Mouse (Mus musculus) liver, embryonic 14.5 days (tissue): ENCODE measurements around the gene Mta1.

Experiments
- CTCF ChIP-seq: IDR thresholded peaks from 2 replicates; pipeline ENCODE4 v1.5.1; 2016; ENCODE audit warnings: antibody characterized with exemption, low read depth, control low read depth
- EP300 ChIP-seq: IDR thresholded peaks from 2 replicates; pipeline ENCODE4 v1.6.1; 2016; ENCODE audit warnings: antibody characterized with exemption, low read depth

- TF ChIP-seq CTCF (no peak), EP300 (no peak)
These were observed 35.2 kb downstream of the Mta1 start for GRCm38 (mm10) chr12:113133260-113133659.
